Mouse (Mus musculus) cerebellum, postnatal 10 days (tissue): ENCODE data around the gene Atf6b.

Source experiments
- DNase-seq, 2 experiments: peaks; one replicate each; pipeline ENCODE4 v3.0.0; 2021; ENCODE audit warnings: mixed read lengths in 2 of 2

Gene Atf6b

GRCm38 (mm10) chr17:34649106-34649864 lies 2.3 kb downstream of the Atf6b start:
- DNase-seq: no peak

GRCm38 (mm10) chr17:34650781-34651180 lies 3.8 kb downstream of the Atf6b start:
- no peak for DNase-seq

GRCm38 (mm10) chr17:34651507-34652221 lies 4.7 kb downstream of the Atf6b start:
- peak; percentile 54 to 56 for DNase-seq

GRCm38 (mm10) chr17:34652546-34652945 lies 5.6 kb downstream of the Atf6b start:
- DNase-seq: no peak

- no peak for DNase-seq
Measured at GRCm38 (mm10) chr17:34652985-34653384, 6.0 kb downstream of the Atf6b start.

- DNase-seq: peak; percentile 79 to 84
Measured at GRCm38 (mm10) chr17:34653746-34654285, 6.9 kb downstream of the Atf6b start.

GRCm38 (mm10) chr17:34654392-34654791 lies 7.4 kb downstream of the Atf6b start:
- DNase-seq: peak in 1 of 2 experiments; percentile 39

GRCm38 (mm10) chr17:34655160-34655559 lies 8.2 kb downstream of the Atf6b start:
- no peak for DNase-seq

GRCm38 (mm10) chr17:34655581-34655991 lies 8.6 kb downstream of the Atf6b start:
- peak; percentile 55 to 68 for DNase-seq

GRCm38 (mm10) chr17:34656666-34657065 lies 9.7 kb downstream of the Atf6b start:
- DNase-seq: no peak

- DNase-seq: no peak
Measured at GRCm38 (mm10) chr17:34657271-34657670, 10.3 kb downstream of the Atf6b start.

- no peak for DNase-seq
Measured at GRCm38 (mm10) chr17:34658145-34658544, 11.2 kb downstream of the Atf6b start.

- no peak for DNase-seq
Measured at GRCm38 (mm10) chr17:34658591-34658990, 11.6 kb downstream of the Atf6b start.

- no peak for DNase-seq
Measured at GRCm38 (mm10) chr17:34659181-34659896, 12.4 kb downstream of the Atf6b start.

GRCm38 (mm10) chr17:34659897-34660214 lies 12.9 kb downstream of the Atf6b start:
- DNase-seq: no peak

- no peak for DNase-seq
Measured at GRCm38 (mm10) chr17:34660259-34660820, 13.4 kb downstream of the Atf6b start.

- DNase-seq: no peak
Measured at GRCm38 (mm10) chr17:34661121-34661591, 14.2 kb downstream of the Atf6b start.

GRCm38 (mm10) chr17:34662468-34662867 lies 15.5 kb downstream of the Atf6b start:
- DNase-seq: no peak

- no peak for DNase-seq
Measured at GRCm38 (mm10) chr17:34662978-34663377, 16.0 kb downstream of the Atf6b start.

- DNase-seq: no peak
Measured at GRCm38 (mm10) chr17:34663558-34663957, 16.6 kb downstream of the Atf6b start.

- no peak for DNase-seq
Measured at GRCm38 (mm10) chr17:34664472-34664871, 17.5 kb downstream of the Atf6b start.

GRCm38 (mm10) chr17:34670235-34670634 lies 23.3 kb downstream of the Atf6b start, which contains the start of gene Tnxb:
Gene Tnxb, plus strand, starts transcription at chr17:34670535.
- no peak for DNase-seq
